Comparison of ENCODE assay signal across 11 mouse cellular contexts in genomic region chr17:86336652-86337073, GRCm38 (mm10).
DNase-seq lines count a peak whose midpoint lies in the region; ATAC-seq and TF ChIP-seq lines count a peak whose summit lies in the region.
"Had no signal": no experiment of that assay in that cellular context is flagged by ENCODE, and none has a peak within 500 bp of the region (broad histone marks: within the 10 kb centered on the region; RNA-seq: fewer than 3 reads in every experiment).

No protein-coding gene starts in this region.

- peak; percentile 36 for DNase-seq in lung, adult 18-20 months
- DNase-seq in lung, adult 2 months: no peak
- DNase-seq in heart, postnatal 0 days (ENCODE audit: low spot score): no peak
- DNase-seq in thymus, postnatal 25 days: peak; percentile 54
- DNase-seq in gastrocnemius, postnatal 25 days: no peak
- DNase-seq in left cerebral cortex, postnatal 4 days: no peak
- DNase-seq in midbrain, postnatal 0 days (ENCODE audit: low spot score): no peak
- DNase-seq: right cerebral cortex, postnatal 4 days had no signal

- ATAC-seq in heart, postnatal 0 days (ENCODE audit: insufficient read depth, low read depth): 0 out of 2 replicates have a peak, but pooled peaks have one; percentile 52
- peak; percentile 68 for ATAC-seq in lung, embryonic 16.5 days (ENCODE audit: low read depth)
- ATAC-seq in midbrain, postnatal 0 days (ENCODE audit: low FRiP score): no peak

- TF ChIP-seq CTCF in lung, adult 2 months (IDR thresholded peaks at IDR 0.05; ENCODE audit: insufficient read depth, low read length): no peak
- no peak for TF ChIP-seq CTCF in heart, postnatal 0 days (IDR thresholded peaks at IDR 0.05; ENCODE audit: low read depth)
- TF ChIP-seq CTCF in midbrain, postnatal 0 days (IDR thresholded peaks at IDR 0.05): no peak

- peaks cover 19% of the 10 kb centered on the region for H3K4me1 ChIP-seq in lung, adult 2 months (ENCODE audit: control insufficient read depth, insufficient read depth, low read length)
- H3K4me1 ChIP-seq in heart, postnatal 0 days (ENCODE audit: control insufficient read depth, insufficient read depth): peaks cover 30% of the 10 kb centered on the region
- H3K4me1 ChIP-seq in lung, embryonic 16.5 days (replicated peaks; ENCODE audit: control insufficient read depth, insufficient read depth, low read length): peaks cover 6% of the 10 kb centered on the region; the same call in 1 of the 2 replicates
- no peaks in the 10 kb centered on the region for H3K4me1 ChIP-seq in midbrain, postnatal 0 days (ENCODE audit: insufficient read depth, low read length)

- H3K9ac ChIP-seq in heart, postnatal 0 days (replicated peaks; ENCODE audit: low read depth, low read length): no peak overlapping the region
- no peak overlapping the region for H3K9ac ChIP-seq in lung, embryonic 16.5 days (ENCODE audit: low read length)
- no peak overlapping the region for H3K9ac ChIP-seq in midbrain, postnatal 0 days (replicated peaks; ENCODE audit: low read length, poor library complexity, severe bottlenecking)
- H3K9ac ChIP-seq: hindbrain, embryonic 12.5 days had no signal

- intact Hi-C loops in left cerebral cortex, postnatal 4 days (cut with DNase I): no loop called here

- 33% methylated on average over 4 of the region's 4 CpGs for WGBS in lung, adult 2 months
- 48% methylated on average over 4 of the region's 4 CpGs for WGBS in heart, postnatal 0 days
- 33% methylated on average over 4 of the region's 4 CpGs for WGBS in lung, embryonic 16.5 days
- 78% methylated on average over 4 of the region's 4 CpGs for WGBS in midbrain, postnatal 0 days

- TF ChIP-seq POLR2A in lung, adult 2 months (IDR thresholded peaks at IDR 0.05; ENCODE audit: borderline replicate concordance, extremely low read depth, low read depth, low read length): no peak

- H3K9me3 ChIP-seq in heart, postnatal 0 days (replicated peaks; ENCODE audit: control insufficient read depth, low read length): no peaks in the 10 kb centered on the region
- H3K9me3 ChIP-seq in lung, embryonic 16.5 days (ENCODE audit: control insufficient read depth, low read length): no peaks in the 10 kb centered on the region
- H3K9me3 ChIP-seq in midbrain, postnatal 0 days (ENCODE audit: low read length): no peaks in the 10 kb centered on the region
- H3K9me3 ChIP-seq: hindbrain, embryonic 12.5 days had no signal

- no peak for TF ChIP-seq EP300 in heart, postnatal 0 days (IDR thresholded peaks at IDR 0.05; ENCODE audit: low read depth)

- no peaks in the 10 kb centered on the region for H3K27me3 ChIP-seq in heart, postnatal 0 days (ENCODE audit: control insufficient read depth, insufficient read depth, low read length)
- no peaks in the 10 kb centered on the region for H3K27me3 ChIP-seq in lung, embryonic 16.5 days (ENCODE audit: control insufficient read depth, insufficient read depth, low read depth, low read length)
- H3K27me3 ChIP-seq in midbrain, postnatal 0 days (ENCODE audit: insufficient read depth, low read length): no peaks in the 10 kb centered on the region
- H3K27me3 ChIP-seq: hindbrain, embryonic 12.5 days had no signal

- no peaks in the 10 kb centered on the region for H3K36me3 ChIP-seq in heart, postnatal 0 days (replicated peaks; ENCODE audit: control insufficient read depth, insufficient read depth, low read length)
- no peaks in the 10 kb centered on the region for H3K36me3 ChIP-seq in lung, embryonic 16.5 days (ENCODE audit: control insufficient read depth, insufficient read depth, low read length)
- H3K36me3 ChIP-seq in midbrain, postnatal 0 days (ENCODE audit: insufficient read depth, low read length): no peaks in the 10 kb centered on the region
- H3K36me3 ChIP-seq: hindbrain, embryonic 12.5 days had no signal

- no peak overlapping the region for H3K4me3 ChIP-seq in lung, adult 2 months (replicated peaks; ENCODE audit: extremely low read depth, low read depth, low read length)
- no peak overlapping the region for H3K4me3 ChIP-seq in heart, postnatal 0 days (ENCODE audit: low read depth, low read length)
- H3K4me3 ChIP-seq in lung, embryonic 16.5 days (ENCODE audit: low read length): no peak overlapping the region
- H3K4me3 ChIP-seq in midbrain, postnatal 0 days (ENCODE audit: low read depth, low read length): no peak overlapping the region
- H3K4me3 ChIP-seq: hindbrain, embryonic 12.5 days had no signal

- H3K4me2 ChIP-seq in heart, postnatal 0 days (ENCODE audit: low read depth, low read length): no peak overlapping the region
- H3K4me2 ChIP-seq in lung, embryonic 16.5 days (ENCODE audit: low read depth, low read length): no peak overlapping the region
- H3K4me2 ChIP-seq in midbrain, postnatal 0 days (ENCODE audit: low read depth, low read length, poor library complexity, severe bottlenecking): no peak overlapping the region
- H3K4me2 ChIP-seq: hindbrain, embryonic 12.5 days had no signal

- H3K27ac ChIP-seq in heart, postnatal 0 days (ENCODE audit: low read depth): no peak overlapping the region
- peak overlapping the region; percentile 24; the same call in 1 of the 2 replicates for H3K27ac ChIP-seq in lung, embryonic 16.5 days (ENCODE audit: low read length)
- no peak overlapping the region for H3K27ac ChIP-seq in midbrain, postnatal 0 days (ENCODE audit: low read depth, low read length)
- H3K27ac ChIP-seq: hindbrain, embryonic 12.5 days; macrophage had no signal

Comparison
In these comparisons a context has a peak if more than half of its experiments do, and no peak if none do; other contexts are left out.
1. DNase-seq: peak in lung, adult 18-20 months (2 of 2) and thymus, postnatal 25 days (single experiment); none in lung, adult 2 months (single experiment), heart, postnatal 0 days (single experiment), gastrocnemius, postnatal 25 days (single experiment), left cerebral cortex, postnatal 4 days (single experiment) and midbrain, postnatal 0 days (single experiment).